Mouse (Mus musculus) lung, embryonic 15.5 days (tissue): ENCODE data around the gene Olfr1418. TPM values are rescaled to one million over a fixed set of nuclear protein-coding genes. Genes with fewer than 3 reads are reported as not detected.

Source experiments
- ATAC-seq: fragments of 200-750 bp; cut with Nextera tagmentation; 2 replicates; pipeline ENCODE4 v1.8.0; 2017; ENCODE audit warnings: moderate number of reproducible peaks, borderline replicate concordance; ENCODE audit not compliant: low FRiP score, low TSS enrichment; ENCODE audit errors: extremely low read depth
- H3K27ac ChIP-seq: fragments of 300-500 bp; sonication (generic); 2 replicates; pipeline ENCODE4 v1.5.1; 2015; ENCODE audit warnings: moderate library complexity, mild to moderate bottlenecking, inconsistent platforms
- H3K27me3 ChIP-seq: fragments of 300-500 bp; sonication (generic); 2 replicates; pipeline ENCODE4 v1.6.1; 2015; ENCODE audit warnings: inconsistent platforms
- H3K36me3 ChIP-seq: fragments of 300-500 bp; sonication (generic); 2 replicates; pipeline ENCODE4 v1.6.1; 2015; ENCODE audit warnings: inconsistent platforms
- H3K4me1 ChIP-seq: fragments of 300-500 bp; sonication (generic); 2 replicates; pipeline ENCODE4 v1.6.1; 2015; ENCODE audit warnings: inconsistent platforms
- H3K4me2 ChIP-seq: fragments of 300-500 bp; sonication (generic); 2 replicates; pipeline ENCODE4 v1.6.1; 2015; ENCODE audit warnings: inconsistent platforms, mild to moderate bottlenecking, moderate library complexity
- H3K4me3 ChIP-seq: fragments of 300-500 bp; sonication (generic); 2 replicates; pipeline ENCODE4 v1.5.1; 2015; ENCODE audit warnings: mild to moderate bottlenecking, inconsistent platforms
- H3K9ac ChIP-seq: fragments of 300-500 bp; sonication (generic); 2 replicates; pipeline ENCODE4 v1.6.1; 2015; ENCODE audit warnings: inconsistent platforms
- H3K9me3 ChIP-seq: fragments of 300-500 bp; sonication (generic); 2 replicates; pipeline ENCODE4 v1.6.1; 2016; ENCODE audit warnings: inconsistent platforms
- WGBS: fragments of 180-500 bp; shearing (Covaris S2); methylation state at CpG from one replicate; pipeline ENCODE4 v1.1.7; 2015; 5-methylcytosine and 5-hydroxymethylcytosine counted together
- polyA plus RNA-seq: library from polyadenylated mRNA; unstranded; fragments of >200 nt; fragmentation: Nextera tagmentation; extraction: Ambion mirVana; gene quantifications from 2 replicates; pipeline ENCODE4 v1.2.1, GENCODE M21; 2015

Olfr1418 gene
- polyA plus RNA-seq, 1 experiment from 2014 or later = not detected

DNA sequence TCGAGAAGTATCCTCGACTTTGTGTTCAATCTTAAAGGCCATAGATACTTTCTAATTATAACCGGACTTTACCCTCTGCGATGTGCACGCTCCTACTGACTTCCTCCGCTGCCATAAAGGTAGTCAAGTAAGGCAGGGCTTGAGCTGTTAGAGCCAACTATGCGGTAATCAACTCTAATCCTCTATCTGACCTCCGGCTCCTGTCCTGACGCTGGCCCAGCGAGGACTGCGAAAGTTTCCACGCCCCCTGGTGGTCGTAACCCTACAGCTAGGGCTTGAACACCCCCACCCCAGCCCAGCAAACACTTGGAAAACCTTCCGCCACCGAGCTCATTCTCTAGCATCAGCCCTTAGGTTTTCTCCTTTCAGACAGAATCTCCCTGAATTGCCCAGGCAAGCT is 41.1 kb downstream of the Olfr1418 start:
- H3K9me3 ChIP-seq = no peaks in the 10 kb centered on the region
- peak overlapping the region; percentile 93 for H3K4me2 ChIP-seq
- H3K27ac ChIP-seq = no peak overlapping the region
- ATAC-seq = peak; percentile 71; the same call in 1 of the 2 replicates
- H3K36me3 ChIP-seq = no peaks in the 10 kb centered on the region
- peaks cover 8% of the 10 kb centered on the region; the same call in 1 of the 2 replicates for H3K27me3 ChIP-seq
- WGBS = under 1% methylated on average over 15 of the region's 15 CpGs
- H3K4me1 ChIP-seq = peaks cover 16% of the 10 kb centered on the region
- no peak overlapping the region for H3K9ac ChIP-seq
- H3K4me3 ChIP-seq = peak overlapping the region; percentile 76

GRCm38 (mm10) chr19:11819143-11819700 is 41.6 kb downstream of the Olfr1418 start, which contains the start of gene Stx3:
Gene Stx3, minus strand, starts transcription at chr19:11819403.
- Histone ChIP-seq H3K4me2 (peak within 1 kb of the TSS; percentile 93), H3K9me3 (no peaks in the 10 kb centered on the region), H3K36me3 (no peaks in the 10 kb centered on the region), H3K9ac (peak within 1 kb of the TSS; percentile 77), H3K27ac (peak within 1 kb of the TSS; percentile 70), H3K4me1 (peaks cover 16% of the 10 kb centered on the region), H3K27me3 (peaks cover 8% of the 10 kb centered on the region; the same call in 1 of the 2 replicates), H3K4me3 (peak within 1 kb of the TSS; percentile 76)
- under 1% methylated on average over 20 of the region's 20 CpGs for WGBS
- ATAC-seq = no peak

DNA sequence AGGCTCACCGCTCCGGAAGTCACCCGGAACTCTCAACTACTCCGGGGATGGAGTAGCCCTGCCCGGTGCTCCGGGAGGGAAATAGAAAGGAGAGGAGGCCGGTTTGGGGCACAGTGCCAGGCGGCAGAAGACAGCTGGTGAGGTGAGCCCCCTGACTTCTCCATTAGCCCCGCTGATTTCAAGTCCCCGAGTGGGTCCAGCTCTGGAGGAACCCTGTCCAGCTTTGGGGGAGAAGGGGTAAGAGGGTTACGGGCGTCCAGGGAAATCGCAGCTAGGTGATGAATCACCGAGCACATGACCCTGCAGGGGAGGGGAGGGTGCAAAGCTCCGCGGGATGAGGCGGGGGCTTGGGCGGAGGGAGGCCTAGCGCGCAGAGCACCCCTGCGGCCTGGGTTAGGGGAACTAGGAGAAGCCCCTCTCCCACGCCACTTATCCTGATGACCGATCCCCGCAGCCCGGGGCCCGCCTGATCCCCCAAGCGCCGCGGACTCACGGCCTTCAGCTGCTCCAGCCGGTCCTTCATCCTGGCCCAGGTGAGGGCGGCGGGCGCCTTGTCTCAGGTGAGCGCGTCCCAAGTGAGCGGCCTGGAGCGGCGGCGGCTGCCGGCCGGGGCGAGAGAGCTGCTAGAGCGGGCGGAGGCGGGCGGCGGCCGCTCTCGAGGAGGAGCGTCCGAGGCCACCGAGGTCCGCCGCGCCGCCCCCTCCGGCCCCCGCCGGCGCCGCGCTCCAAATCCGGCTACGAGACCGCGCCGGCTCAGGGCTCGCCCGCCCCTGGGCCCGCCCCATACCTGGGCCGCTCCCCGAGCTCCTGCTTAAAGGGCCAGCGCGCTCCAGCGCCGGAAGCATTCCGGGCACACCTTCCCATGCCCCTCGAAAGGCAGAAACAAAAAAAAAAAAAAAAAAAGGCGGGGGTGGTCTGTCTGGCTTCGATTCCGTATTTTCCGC is 42.4 kb downstream of the Olfr1418 start:
- Histone ChIP-seq H3K27ac (peak overlapping the region; percentile 70), H3K4me1 (peaks cover 16% of the 10 kb centered on the region), H3K9me3 (no peaks in the 10 kb centered on the region), H3K4me2 (peak overlapping the region; percentile 93), H3K27me3 (peaks cover 8% of the 10 kb centered on the region; the same call in 1 of the 2 replicates), H3K4me3 (peak overlapping the region; percentile 76), H3K36me3 (no peaks in the 10 kb centered on the region), H3K9ac (peak overlapping the region; percentile 77)
- peak; percentile 90 for ATAC-seq
- under 1% methylated on average over 71 of the region's 83 CpGs for WGBS

GRCm38 (mm10) chr19:11817586-11817985 is 43.3 kb downstream of the Olfr1418 start:
- Histone ChIP-seq H3K27me3 (peaks cover 8% of the 10 kb centered on the region; the same call in 1 of the 2 replicates), H3K4me1 (peaks cover 16% of the 10 kb centered on the region), H3K36me3 (no peaks in the 10 kb centered on the region), H3K9ac (peak overlapping the region; percentile 77; the same call in 1 of the 2 replicates), H3K4me2 (peak overlapping the region; percentile 93), H3K27ac (no peak overlapping the region), H3K4me3 (peak overlapping the region; percentile 76), H3K9me3 (no peaks in the 10 kb centered on the region)
- no peak for ATAC-seq
- 12% methylated on average over 5 of the region's 5 CpGs for WGBS

- WGBS = 45% methylated on average over 6 of the region's 6 CpGs
- no peak overlapping the region for H3K9ac ChIP-seq
- H3K27me3 ChIP-seq = peaks cover 8% of the 10 kb centered on the region; the same call in 1 of the 2 replicates
- H3K36me3 ChIP-seq = no peaks in the 10 kb centered on the region
- peaks cover 21% of the 10 kb centered on the region for H3K4me1 ChIP-seq
- no peak for ATAC-seq
- no peaks in the 10 kb centered on the region for H3K9me3 ChIP-seq
- no peak overlapping the region for H3K4me3 ChIP-seq
- no peak overlapping the region for H3K27ac ChIP-seq
- H3K4me2 ChIP-seq = no peak overlapping the region
These were observed 44.2 kb downstream of the Olfr1418 start for GRCm38 (mm10) chr19:11816706-11817105.

- no peaks in the 10 kb centered on the region for H3K36me3 ChIP-seq
- H3K27ac ChIP-seq = 0 out of 2 replicates have a peak overlapping the region, but pooled peaks have one; percentile 37
- no peaks in the 10 kb centered on the region for H3K9me3 ChIP-seq
These were observed 46.0 kb downstream of the Olfr1418 start for GRCm38 (mm10) chr19:11814742-11815333.

GRCm38 (mm10) chr19:11813649-11814048 is 47.2 kb downstream of the Olfr1418 start:
- H3K27me3 ChIP-seq = peaks cover 8% of the 10 kb centered on the region; the same call in 1 of the 2 replicates
- WGBS = 19% methylated on average over 8 of the region's 8 CpGs
- H3K36me3 ChIP-seq = no peaks in the 10 kb centered on the region
- no peak for ATAC-seq
- H3K9ac ChIP-seq = no peak overlapping the region
- no peak overlapping the region for H3K4me2 ChIP-seq
- no peaks in the 10 kb centered on the region for H3K9me3 ChIP-seq
- no peak overlapping the region for H3K4me3 ChIP-seq
- peaks cover 15% of the 10 kb centered on the region for H3K4me1 ChIP-seq
- H3K27ac ChIP-seq = peak overlapping the region; percentile 37

More at GRCm38 (mm10) chr19:11814742-11815333, 46.0 kb downstream of the Olfr1418 start:
- Histone ChIP-seq H3K4me3 (no peak overlapping the region), H3K27me3 (peaks cover 8% of the 10 kb centered on the region; the same call in 1 of the 2 replicates), H3K9ac (no peak overlapping the region), H3K4me1 (peaks cover 21% of the 10 kb centered on the region), H3K4me2 (no peak overlapping the region)
- WGBS = 74% methylated on average over 6 of the region's 6 CpGs
- ATAC-seq = no peak

- Histone ChIP-seq H3K9ac (no peak overlapping the region), H3K27me3 (0 out of 2 replicates have a peak, but pooled peaks cover 4% of the 10 kb centered on the region), H3K36me3 (no peaks in the 10 kb centered on the region), H3K4me3 (no peak overlapping the region), H3K4me2 (no peak overlapping the region), H3K27ac (no peak overlapping the region), H3K9me3 (no peaks in the 10 kb centered on the region), H3K4me1 (peaks cover 11% of the 10 kb centered on the region)
- ATAC-seq = no peak
- 59% methylated on average over 4 of the region's 4 CpGs for WGBS
These were observed 47.7 kb downstream of the Olfr1418 start for GRCm38 (mm10) chr19:11813136-11813535.

DNA sequence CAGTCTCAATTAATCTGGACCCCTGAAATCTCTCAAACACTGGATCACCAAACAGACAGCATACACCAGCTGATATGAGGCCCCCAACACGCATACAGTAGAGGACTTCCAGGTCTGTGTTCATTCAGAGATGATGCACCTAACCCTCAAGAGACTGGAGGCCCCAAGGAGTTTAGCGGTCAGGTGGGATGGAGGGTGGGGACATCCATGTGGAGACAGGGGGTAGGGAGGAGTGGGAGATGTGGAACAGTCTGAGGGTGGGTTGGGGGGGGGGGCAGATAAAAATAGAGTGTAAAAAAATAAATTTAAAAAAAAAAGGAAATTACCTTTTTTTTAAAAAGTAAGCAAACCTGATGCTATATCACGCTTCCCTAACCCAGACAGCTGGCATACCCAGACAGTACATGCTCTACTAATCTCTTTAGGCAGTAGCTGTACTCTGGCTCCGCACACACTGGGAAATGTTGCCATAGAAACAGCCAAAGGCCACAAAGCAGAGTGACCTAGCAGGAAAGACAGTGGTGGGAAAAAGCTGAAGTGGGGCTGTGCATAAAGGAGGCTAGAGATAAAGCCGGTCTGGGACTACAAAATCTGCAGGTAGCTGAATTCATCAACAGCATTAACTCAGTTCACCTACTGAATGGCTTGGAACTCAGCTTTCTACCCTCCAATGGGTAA is 49.0 kb downstream of the Olfr1418 start:
- Histone ChIP-seq H3K9ac (no peak overlapping the region), H3K4me3 (no peak overlapping the region), H3K36me3 (no peaks in the 10 kb centered on the region), H3K9me3 (no peaks in the 10 kb centered on the region), H3K4me2 (no peak overlapping the region), H3K27me3 (0 out of 2 replicates have a peak, but pooled peaks cover under 1% of the 10 kb centered on the region), H3K27ac (no peak overlapping the region; the same call in 1 of the 2 replicates), H3K4me1 (0 out of 2 replicates have a peak, but pooled peaks cover 5% of the 10 kb centered on the region)
- ATAC-seq = no peak
- 45% methylated on average over 5 of the region's 5 CpGs for WGBS

- Histone ChIP-seq H3K4me1 (0 out of 2 replicates have a peak, but pooled peaks cover 5% of the 10 kb centered on the region), H3K36me3 (no peaks in the 10 kb centered on the region), H3K9ac (no peak overlapping the region), H3K27me3 (no peaks in the 10 kb centered on the region), H3K9me3 (no peaks in the 10 kb centered on the region), H3K4me2 (no peak overlapping the region), H3K27ac (no peak overlapping the region), H3K4me3 (no peak overlapping the region)
- no peak for ATAC-seq
- WGBS = 52% methylated on average over 1 of the region's 1 CpGs
These were observed 50.0 kb downstream of the Olfr1418 start for GRCm38 (mm10) chr19:11810856-11811255.
